Mouse (Mus musculus) retina, embryonic 14.5 days (tissue): ENCODE results near the gene Elp6.
"Not testable (repeated sequence)": the region's sequence is repeated elsewhere in the genome, so short reads cannot be mapped to it uniquely, and the experiment has no call there.

Experiments
- DNase-seq: peaks from one replicate; pipeline ENCODE4 v3.0.0-alpha.2; 2015; ENCODE audit warnings: low spot score

Elp6 gene

GRCm38 (mm10) chr9:110316503-110316902 is 11.5 kb downstream of the Elp6 start:
- no peak for DNase-seq

GRCm38 (mm10) chr9:110320769-110321168 is 15.8 kb downstream of the Elp6 start:
- no peak for DNase-seq

DNA sequence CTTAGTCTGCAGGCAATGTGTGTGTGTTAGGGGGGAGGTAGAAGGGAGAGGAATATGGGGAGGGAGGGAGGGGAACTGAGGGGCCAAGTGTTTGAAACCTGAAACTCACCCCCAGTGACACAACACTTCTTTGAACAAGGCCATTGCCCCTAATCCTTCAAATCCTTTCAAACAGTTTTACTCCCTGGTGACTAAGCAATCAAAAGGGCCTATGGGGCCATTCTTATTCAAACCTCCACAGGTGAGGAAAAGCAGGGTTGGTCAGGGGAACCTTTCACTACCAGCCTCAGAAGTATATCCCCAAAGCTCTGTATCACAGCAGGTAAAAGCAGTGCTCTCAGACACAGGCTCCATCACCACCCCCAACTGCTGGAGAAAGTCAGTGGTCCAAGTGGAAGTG is 18.0 kb downstream of the Elp6 start:
- no peak for DNase-seq

DNA sequence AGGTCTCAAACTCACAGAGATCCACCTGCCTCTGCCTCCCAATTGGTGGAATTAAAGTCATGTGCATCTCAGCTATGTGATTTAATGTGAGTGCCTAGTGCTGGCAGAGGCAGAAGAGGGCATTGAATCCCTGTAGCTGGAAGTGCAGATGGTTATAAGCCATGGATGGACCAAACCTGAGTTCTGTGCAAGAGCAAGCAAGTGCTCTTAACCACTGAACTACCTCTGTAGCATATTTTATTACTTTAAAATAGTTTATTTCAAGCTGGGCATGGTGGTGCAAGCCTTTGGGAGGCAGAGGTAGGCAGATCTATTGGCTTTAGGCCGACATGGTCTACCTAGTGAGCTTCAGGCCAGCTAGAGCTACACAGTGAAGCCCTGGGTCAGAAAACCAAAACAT is 19.2 kb downstream of the Elp6 start:
- no peak for DNase-seq

GRCm38 (mm10) chr9:110328178-110328577 is 23.2 kb downstream of the Elp6 start:
- no peak for DNase-seq

DNA sequence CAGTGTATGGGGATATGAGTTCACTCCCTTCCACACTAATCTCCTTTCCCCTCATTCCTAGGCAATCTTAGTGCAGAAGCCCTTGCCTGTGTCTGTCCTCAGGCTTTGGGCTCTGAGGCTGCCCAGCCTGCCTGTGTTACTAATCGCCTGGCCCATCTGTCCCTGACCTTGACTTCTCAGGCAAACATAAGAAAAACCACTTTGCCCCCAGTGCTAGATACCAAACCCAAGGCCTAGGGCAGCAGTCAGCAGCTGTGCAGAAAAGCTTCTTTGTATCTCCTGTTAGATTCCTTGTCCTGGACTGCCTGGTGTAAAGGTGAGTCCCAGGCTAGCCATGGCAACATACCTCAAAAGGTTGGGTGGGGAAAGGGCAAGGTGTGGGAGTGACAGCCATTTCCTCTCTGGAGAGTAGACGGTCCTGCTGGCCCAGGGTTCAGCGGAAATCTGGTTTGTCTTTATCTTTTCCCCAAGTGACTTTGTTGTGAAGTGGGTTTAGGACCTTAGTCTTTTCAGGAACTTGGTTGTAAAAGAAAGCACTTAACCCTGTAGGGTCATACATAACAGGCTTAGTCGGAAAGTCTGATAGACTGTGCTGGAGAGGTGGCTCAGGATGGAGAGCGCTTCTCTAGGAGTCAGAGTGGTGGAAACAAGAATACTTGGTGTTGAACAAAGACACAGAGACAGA is 24.1 kb downstream of the Elp6 start:
- DNase-seq, result no peak

DNA sequence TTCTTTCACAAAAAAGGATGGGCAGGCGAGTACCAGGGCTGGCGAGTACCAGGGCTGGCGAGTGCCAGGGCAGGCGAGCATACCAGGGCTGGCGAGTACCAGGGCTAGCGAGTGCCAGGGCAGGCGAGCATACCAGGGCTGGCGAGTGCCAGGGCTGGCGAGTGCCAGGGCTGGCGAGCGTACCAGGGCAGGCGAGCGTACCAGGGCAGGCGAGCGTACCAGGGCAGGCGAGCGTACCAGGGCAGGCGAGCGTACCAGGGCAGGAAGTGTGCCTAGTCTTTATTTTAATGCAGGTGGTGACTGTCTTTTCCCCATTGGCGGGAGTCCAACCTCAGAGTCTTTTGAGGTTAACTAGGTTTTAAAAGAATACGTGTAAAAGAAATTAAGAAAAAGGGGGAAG is 24.7 kb downstream of the Elp6 start:
- no peak for DNase-seq

GRCm38 (mm10) chr9:110330341-110330740 is 25.4 kb downstream of the Elp6 start:
- no peak for DNase-seq

DNA sequence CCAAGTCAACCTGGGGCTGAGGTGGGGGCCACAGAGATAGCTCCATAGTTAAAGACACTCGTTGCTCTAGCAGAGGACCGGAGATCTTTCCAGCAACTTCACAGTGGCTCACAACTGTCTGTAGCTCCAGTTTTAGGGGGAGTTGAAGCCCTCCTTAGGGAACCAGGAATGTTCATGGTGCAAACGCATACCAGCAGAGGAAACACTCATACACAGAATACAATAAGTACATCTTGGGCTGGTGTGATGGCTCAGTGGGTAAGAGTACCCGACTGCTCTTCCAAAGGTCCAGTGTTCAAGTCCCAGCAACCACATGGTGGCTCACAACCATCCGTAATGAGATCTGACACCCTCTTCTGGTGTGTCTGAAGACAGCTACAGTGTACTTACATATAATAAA is 25.9 kb downstream of the Elp6 start:
- DNase-seq, result not testable (repeated sequence)

DNA sequence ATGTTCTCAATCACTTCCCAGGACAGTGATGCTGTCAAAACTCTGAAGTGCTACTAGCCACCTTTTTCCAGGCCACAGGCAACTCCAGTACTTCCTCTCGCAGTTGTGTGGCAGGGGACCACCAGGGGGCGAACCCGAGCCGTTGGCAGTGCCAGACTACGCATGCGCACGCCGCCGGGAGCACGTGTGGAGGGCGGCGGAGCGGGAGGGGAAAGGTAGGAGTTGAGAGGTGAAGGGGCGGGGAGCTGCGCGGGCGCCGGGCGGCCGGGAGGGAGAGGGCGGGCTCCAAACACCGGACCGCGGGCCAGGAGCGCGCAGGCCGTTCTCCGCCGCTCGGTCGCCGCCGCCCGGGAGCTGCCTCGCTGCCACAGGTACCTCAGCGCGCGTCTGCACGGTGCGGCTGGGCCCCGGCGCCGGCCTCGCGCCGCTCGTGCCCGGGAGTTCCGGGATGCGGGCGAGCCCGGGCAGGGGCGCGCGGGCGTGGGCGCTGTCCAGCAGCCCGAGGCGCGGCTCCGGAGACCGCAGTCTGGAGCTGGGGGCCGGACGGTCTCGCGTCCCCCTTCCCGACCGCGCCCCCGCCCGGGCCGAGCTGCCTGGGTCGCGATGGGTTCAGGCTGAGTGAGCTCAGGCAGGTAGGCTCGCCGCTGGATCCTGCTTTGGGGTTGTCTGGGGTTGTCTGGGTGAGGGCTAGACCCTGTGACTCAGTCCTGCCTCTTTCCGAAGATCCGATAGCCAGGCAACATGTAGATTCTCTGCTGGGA is 28.3 kb downstream of the Elp6 start, which contains the start of gene Scap:
Gene Scap, plus strand, starts transcription at position 154 of the 761 bp plus-strand sequence.
- peak; percentile 97 for DNase-seq

- DNase-seq, result no peak
These were observed 28.9 kb downstream of the Elp6 start for GRCm38 (mm10) chr9:110333896-110334259.

DNA sequence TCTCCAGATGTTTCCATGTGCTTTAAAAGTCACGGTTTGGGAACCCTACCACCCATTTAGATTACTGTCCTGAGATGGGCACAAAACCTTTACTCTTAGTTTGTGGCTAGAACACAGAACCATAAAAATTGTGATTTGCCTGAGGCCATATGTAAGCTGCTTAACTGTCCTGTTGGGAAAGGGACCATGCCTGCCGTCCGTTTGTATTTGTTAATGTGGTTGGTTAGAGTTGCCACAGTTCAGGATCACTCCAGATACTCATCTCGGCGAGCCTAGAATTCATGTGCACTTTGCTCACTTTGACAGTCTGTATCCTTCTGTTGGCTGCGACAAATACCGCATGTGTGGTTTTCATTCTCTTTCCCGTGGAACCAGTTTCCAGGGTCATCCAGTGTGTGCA is 29.9 kb downstream of the Elp6 start:
- no peak for DNase-seq

- no peak for DNase-seq
These were observed 35.2 kb downstream of the Elp6 start for GRCm38 (mm10) chr9:110340037-110340750.

DNA sequence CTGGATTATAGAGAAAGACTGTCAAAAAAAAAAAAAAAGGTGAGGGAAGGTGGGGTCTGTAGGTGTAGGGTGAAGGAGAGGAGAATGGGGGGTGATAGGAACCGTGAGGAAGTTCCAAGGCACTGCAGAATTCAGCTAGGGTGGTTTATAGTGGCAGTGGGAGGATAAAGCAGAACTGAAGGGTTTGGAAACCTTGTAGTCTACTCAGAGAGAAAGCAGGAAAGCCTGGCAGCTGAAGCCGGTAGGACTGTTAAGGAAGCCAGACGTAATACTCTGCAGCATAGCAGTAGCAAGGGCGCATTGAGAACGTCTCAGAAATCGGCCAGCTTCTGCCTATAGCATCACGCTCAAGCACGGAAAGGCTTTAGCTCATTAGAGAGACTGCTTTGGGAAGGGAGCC is 37.0 kb downstream of the Elp6 start:
- no peak for DNase-seq

GRCm38 (mm10) chr9:110343805-110344204 is 38.8 kb downstream of the Elp6 start:
- no peak for DNase-seq

- DNase-seq, result no peak
These were observed 40.2 kb downstream of the Elp6 start for GRCm38 (mm10) chr9:110345057-110345739.

DNA sequence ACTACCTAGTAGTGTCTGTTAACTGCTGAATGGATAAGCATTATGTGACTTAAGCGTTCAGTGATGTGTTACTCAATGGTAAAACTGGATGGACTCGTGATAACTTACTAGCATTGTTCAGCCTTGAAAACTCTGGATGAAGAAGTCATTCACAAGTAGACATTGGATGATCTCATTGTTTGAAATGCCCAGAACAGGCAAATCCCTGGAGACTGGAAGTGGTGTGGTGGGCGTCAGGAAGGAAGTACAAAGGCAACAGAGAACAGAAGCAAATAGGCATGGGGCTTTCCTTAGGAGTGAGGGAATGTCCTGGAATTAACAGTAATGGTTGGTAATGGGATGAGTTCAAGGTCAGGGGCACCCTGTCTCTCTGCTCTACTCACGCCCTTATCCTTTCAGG is 43.9 kb downstream of the Elp6 start:
- no peak for DNase-seq

DNA sequence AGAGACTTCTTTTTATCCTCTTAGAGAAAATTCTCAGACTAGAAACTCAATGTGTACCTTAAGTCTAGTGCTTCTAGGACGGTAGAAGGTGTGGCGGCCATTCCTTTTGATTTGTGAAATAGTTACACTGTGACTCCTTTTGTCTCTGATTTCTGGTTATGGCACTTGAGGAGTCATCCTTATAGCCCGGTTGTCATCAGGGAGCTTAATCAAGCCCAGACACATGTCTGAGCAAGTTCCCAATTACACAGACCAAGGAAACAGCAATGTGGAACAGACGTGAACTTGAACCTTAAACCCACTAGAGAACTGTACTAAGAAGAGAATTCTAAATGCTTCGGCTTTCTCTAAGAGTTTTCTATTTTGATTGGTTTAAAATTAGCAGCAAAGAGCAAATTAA is 45.2 kb downstream of the Elp6 start:
- no peak for DNase-seq

- no peak for DNase-seq
These were observed 45.6 kb downstream of the Elp6 start for GRCm38 (mm10) chr9:110350612-110351011.

DNA sequence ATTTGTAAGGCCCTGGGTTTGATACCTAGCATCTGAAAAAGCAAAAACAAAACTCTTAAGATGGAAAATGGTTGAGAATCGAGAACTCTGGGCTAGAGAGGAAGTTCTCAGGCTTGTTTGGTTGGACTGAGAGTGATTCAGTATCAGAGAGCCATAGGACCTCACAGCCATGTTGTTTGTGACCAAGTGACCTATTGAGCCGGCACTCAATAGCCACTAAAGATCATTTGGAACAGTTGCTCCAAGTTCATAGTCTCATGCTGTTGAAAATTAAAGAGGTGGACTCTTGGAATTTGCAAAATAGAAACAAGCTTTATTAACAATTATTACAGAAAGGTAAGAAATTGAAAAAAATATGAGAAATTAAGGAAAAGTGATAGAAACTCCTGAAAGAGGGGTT is 46.4 kb downstream of the Elp6 start:
- no peak for DNase-seq

- DNase-seq, result no peak
These were observed 47.1 kb downstream of the Elp6 start for GRCm38 (mm10) chr9:110351932-110352632.

DNA sequence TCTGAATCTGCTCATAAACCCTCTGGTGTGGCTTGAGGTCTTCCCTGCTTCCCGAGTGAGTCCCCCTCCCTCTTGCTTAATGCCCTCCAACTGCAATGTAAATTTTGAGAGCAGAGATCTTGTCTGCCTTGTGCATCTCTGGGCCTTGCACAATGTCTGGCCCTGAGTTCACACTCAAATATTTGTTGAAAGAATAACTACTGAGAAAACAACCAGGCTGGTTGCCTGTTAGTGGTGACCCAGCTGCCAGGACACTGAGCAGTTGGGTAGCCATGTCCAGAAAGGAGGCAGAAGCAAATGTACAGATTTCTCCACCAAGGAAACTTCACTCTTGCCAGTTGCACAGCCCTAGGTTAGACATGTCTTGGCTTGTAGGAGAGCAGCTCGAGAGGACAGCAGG is 53.4 kb downstream of the Elp6 start:
- DNase-seq, result no peak
